ENCODE assay signal across 17 mouse cellular contexts in the genomic region with DNA sequence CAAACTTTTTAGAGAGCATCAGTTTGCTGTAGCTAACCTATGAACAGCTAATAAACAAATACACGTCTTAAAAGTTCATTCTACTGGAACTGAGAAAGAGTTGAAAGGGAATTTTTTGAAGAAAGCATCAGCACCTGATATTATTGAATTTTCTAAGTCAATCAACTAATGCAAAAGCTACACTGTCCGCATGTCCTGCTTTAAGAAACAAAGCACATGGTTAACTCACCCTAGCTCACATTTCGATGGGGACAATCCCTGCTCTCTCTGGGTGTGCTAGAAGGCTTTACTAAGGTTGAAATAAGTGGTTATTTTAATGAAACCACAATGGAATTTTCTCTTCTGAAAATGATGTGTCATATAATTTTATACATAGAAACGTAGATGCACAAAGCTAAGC.
"Had no signal": no experiment of that assay in that cellular context is flagged by ENCODE, and none has a peak within 500 bp of the region (broad histone marks: within the 10 kb centered on the region; RNA-seq: fewer than 3 reads in every experiment).

No protein-coding gene starts in this region.

- H3K27ac ChIP-seq: lung, embryonic 15.5 days; macrophage; midbrain, embryonic 13.5 days; midbrain, embryonic 15.5 days; neural tube, embryonic 12.5 days had no signal

- H3K9ac ChIP-seq: liver, postnatal 0 days; lung, embryonic 15.5 days; midbrain, embryonic 13.5 days; midbrain, embryonic 15.5 days; neural tube, embryonic 12.5 days had no signal

- ATAC-seq: liver, postnatal 0 days; lung, postnatal 0 days; midbrain, embryonic 13.5 days; midbrain, embryonic 15.5 days had no signal

- DNase-seq: liver, postnatal 0 days; lung, adult 2 months; lung, postnatal 14 days; lung, postnatal 36 days; right cerebral cortex, postnatal 14 days; spleen, adult 18-20 months; thymus, adult 2 months; thymus, postnatal 25 days; thymus, postnatal 4 days had no signal

- H3K36me3 ChIP-seq: lung, embryonic 15.5 days; midbrain, embryonic 13.5 days; midbrain, embryonic 15.5 days; neural tube, embryonic 12.5 days had no signal

- H3K27me3 ChIP-seq: lung, embryonic 15.5 days; megakaryocyte, embryonic 14.5 days; midbrain, embryonic 13.5 days; midbrain, embryonic 15.5 days; neural tube, embryonic 12.5 days had no signal

- H3K4me3 ChIP-seq: lung, embryonic 15.5 days; megakaryocyte, embryonic 14.5 days; midbrain, embryonic 13.5 days; midbrain, embryonic 15.5 days; neural tube, embryonic 12.5 days had no signal

- H3K9me3 ChIP-seq: lung, embryonic 15.5 days; midbrain, embryonic 13.5 days; midbrain, embryonic 15.5 days; neural tube, embryonic 12.5 days had no signal

- H3K4me1 ChIP-seq: lung, embryonic 15.5 days; midbrain, embryonic 13.5 days; midbrain, embryonic 15.5 days; neural tube, embryonic 12.5 days had no signal

- H3K4me2 ChIP-seq: lung, embryonic 15.5 days; midbrain, embryonic 11.5 days; midbrain, embryonic 13.5 days; midbrain, embryonic 15.5 days; neural tube, embryonic 12.5 days had no signal
